Mouse (Mus musculus) hindbrain, embryonic 11.5 days (tissue): ENCODE measurements at regions not wholly inside any gene's neighbourhood (a gene's known extent, or its start where the extent isn't known, plus 50 kb on each side); places are given as distances from the start of the nearest gene placed in this dataset.

Experiments
- ATAC-seq: fragments of 200-750 bp; cut with Nextera tagmentation; 2 replicates; pipeline ENCODE4 v1.8.0; 2017; ENCODE audit warnings: mild to moderate bottlenecking, moderate TSS enrichment, moderate library complexity; ENCODE audit not compliant: low FRiP score
- DNase-seq: peaks from one replicate; pipeline ENCODE4 v3.0.0-alpha.2; 2015; ENCODE audit warnings: low spot score
- H3K27ac ChIP-seq: fragments of 300-500 bp; sonication (generic); 2 replicates; pipeline ENCODE4 v1.5.1; 2014; ENCODE audit warnings: mild to moderate bottlenecking, low read depth, low read length
- H3K27me3 ChIP-seq: fragments of 300-500 bp; sonication (generic); 2 replicates; pipeline ENCODE4 v1.6.1; 2014; ENCODE audit warnings: mild to moderate bottlenecking, low read length, moderate library complexity, mixed read lengths; ENCODE audit not compliant: control insufficient read depth, insufficient read depth
- H3K36me3 ChIP-seq: fragments of 300-500 bp; sonication (generic); 2 replicates; pipeline ENCODE4 v1.6.1; 2014; ENCODE audit warnings: mild to moderate bottlenecking, low read length, moderate library complexity, mixed read lengths; ENCODE audit not compliant: control insufficient read depth, insufficient read depth
- H3K4me1 ChIP-seq: fragments of 300-500 bp; sonication (generic); replicated peaks from 2 replicates; pipeline ENCODE4 v1.6.1; 2014; ENCODE audit warnings: low read length, mixed read lengths; ENCODE audit not compliant: control insufficient read depth, insufficient read depth
- H3K4me2 ChIP-seq: fragments of 300-500 bp; sonication (generic); replicated peaks from 2 replicates; pipeline ENCODE4 v1.6.1; 2014; ENCODE audit warnings: mild to moderate bottlenecking, low read depth, low read length
- H3K4me3 ChIP-seq: fragments of 300-500 bp; sonication (generic); 2 replicates; pipeline ENCODE4 v1.5.1; 2014; ENCODE audit warnings: low read depth, low read length
- H3K9ac ChIP-seq: fragments of 300-500 bp; sonication (generic); 2 replicates; pipeline ENCODE4 v1.6.1; 2014; ENCODE audit warnings: low read depth, low read length
- H3K9me3 ChIP-seq: fragments of 300-500 bp; sonication (generic); 2 replicates; pipeline ENCODE4 v1.6.1; 2016; ENCODE audit warnings: low read length; ENCODE audit not compliant: control insufficient read depth
- WGBS: fragments of 180-500 bp; shearing (Covaris S2); extraction: QIAGEN DNeasy Blood & Tissue Kit; methylation state at CpG from one replicate; pipeline ENCODE4 v1.1.7; 2014; 5-methylcytosine and 5-hydroxymethylcytosine counted together

- H3K9me3 ChIP-seq = no peaks in the 10 kb centered on the region
- no peak overlapping the region for H3K4me2 ChIP-seq
- 52% methylated on average over 1 of the region's 1 CpGs for WGBS
- no peaks in the 10 kb centered on the region for H3K4me1 ChIP-seq
- H3K36me3 ChIP-seq = no peaks in the 10 kb centered on the region
- H3K27ac ChIP-seq = no peak overlapping the region
- no peak overlapping the region for H3K4me3 ChIP-seq
- no peak overlapping the region for H3K9ac ChIP-seq
- no peak for DNase-seq
- no peaks in the 10 kb centered on the region for H3K27me3 ChIP-seq
- ATAC-seq = no peak
These were observed 146.1 kb upstream of the N6amt1 start for GRCm38 (mm10) chr16:87207875-87208274.

DNA sequence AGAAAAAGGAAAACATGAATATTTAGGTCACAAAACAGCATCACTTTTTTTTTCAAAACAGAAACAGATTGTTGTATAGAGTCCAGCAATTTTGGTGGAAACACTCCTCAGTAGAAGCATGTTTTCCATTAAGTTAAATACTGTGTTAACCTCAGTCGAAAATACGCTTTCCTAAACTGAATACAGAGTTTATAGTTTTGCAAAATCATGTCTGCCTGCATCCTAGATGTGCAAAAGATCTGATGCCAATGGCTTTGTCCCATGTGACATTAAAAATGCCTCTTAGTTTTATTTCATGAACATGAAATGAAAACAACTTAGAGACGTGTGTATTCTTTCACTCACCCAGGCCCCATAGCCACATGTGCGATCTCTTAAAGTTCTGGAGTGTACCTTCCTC, 163.5 kb upstream of the N6amt1 start:
- H3K9ac ChIP-seq = no peak overlapping the region
- H3K27me3 ChIP-seq = no peaks in the 10 kb centered on the region
- 92% methylated on average over 4 of the region's 4 CpGs for WGBS
- DNase-seq (no peak), ATAC-seq (no peak)
- no peaks in the 10 kb centered on the region for H3K9me3 ChIP-seq
- no peak overlapping the region for H3K4me3 ChIP-seq
- H3K4me2 ChIP-seq = no peak overlapping the region
- no peaks in the 10 kb centered on the region for H3K4me1 ChIP-seq
- no peak overlapping the region for H3K27ac ChIP-seq
- H3K36me3 ChIP-seq = no peaks in the 10 kb centered on the region

DNA sequence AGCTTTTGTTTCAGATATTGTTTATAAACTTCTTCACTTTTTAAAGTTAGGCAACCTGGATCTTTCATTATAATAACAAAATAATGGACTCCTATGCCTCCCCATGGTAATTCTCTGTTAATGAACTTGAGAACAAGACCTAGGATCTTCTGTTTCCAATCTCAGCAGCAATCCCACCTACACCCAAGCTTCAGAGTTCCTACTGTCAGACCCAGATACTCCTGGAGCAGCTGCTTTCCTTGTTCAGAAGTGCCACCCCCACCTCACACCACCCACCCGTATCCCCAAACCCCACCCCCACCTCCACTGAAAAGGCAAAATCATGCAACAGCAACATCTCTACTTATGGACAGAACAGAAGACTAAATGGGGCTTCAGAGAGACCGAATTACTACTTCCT, 165.2 kb upstream of the N6amt1 start:
- Histone ChIP-seq H3K9ac (no peak overlapping the region), H3K4me1 (no peaks in the 10 kb centered on the region), H3K9me3 (no peaks in the 10 kb centered on the region), H3K36me3 (no peaks in the 10 kb centered on the region), H3K27ac (no peak overlapping the region), H3K4me2 (no peak overlapping the region), H3K4me3 (no peak overlapping the region), H3K27me3 (no peaks in the 10 kb centered on the region)
- DNase-seq = no peak
- ATAC-seq = no peak
- WGBS = 86% methylated on average over 2 of the region's 2 CpGs

GRCm38 (mm10) chr16:87172395-87172794, 181.6 kb upstream of the N6amt1 start:
- no peak overlapping the region for H3K9ac ChIP-seq
- no peaks in the 10 kb centered on the region for H3K36me3 ChIP-seq
- no peak overlapping the region for H3K4me3 ChIP-seq
- no peak overlapping the region for H3K27ac ChIP-seq
- DNase-seq (no peak), ATAC-seq (no peak)
- H3K4me2 ChIP-seq = no peak overlapping the region
- no peaks in the 10 kb centered on the region for H3K27me3 ChIP-seq
- WGBS = 88% methylated on average over 4 of the region's 4 CpGs
- no peaks in the 10 kb centered on the region for H3K9me3 ChIP-seq
- H3K4me1 ChIP-seq = no peaks in the 10 kb centered on the region

DNA sequence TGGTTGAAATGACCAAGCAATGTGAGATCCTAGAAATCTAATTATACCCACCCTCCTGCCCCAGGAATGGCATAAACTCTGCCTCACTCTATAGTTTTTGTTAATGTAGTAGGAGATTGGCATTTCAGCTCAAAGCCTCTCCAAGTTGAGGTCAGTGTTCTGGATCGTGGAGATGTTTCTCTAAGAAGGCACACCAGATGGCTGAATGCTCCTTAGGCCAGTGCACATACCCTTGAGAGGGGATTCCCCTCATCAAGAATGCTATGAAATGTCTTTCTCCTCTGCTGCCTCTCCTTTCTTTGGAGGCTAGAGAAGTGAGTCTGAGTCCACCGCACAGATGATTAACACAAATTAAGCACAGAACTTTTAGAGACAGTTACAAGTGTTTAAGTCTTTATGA, 214.7 kb upstream of the N6amt1 start:
- Histone ChIP-seq H3K27ac (no peak overlapping the region), H3K4me3 (no peak overlapping the region), H3K27me3 (no peaks in the 10 kb centered on the region), H3K9me3 (no peaks in the 10 kb centered on the region), H3K9ac (no peak overlapping the region), H3K4me2 (no peak overlapping the region), H3K36me3 (no peaks in the 10 kb centered on the region), H3K4me1 (no peaks in the 10 kb centered on the region)
- WGBS = 89% methylated on average over 2 of the region's 2 CpGs
- ATAC-seq = no peak
- DNase-seq = no peak

DNA sequence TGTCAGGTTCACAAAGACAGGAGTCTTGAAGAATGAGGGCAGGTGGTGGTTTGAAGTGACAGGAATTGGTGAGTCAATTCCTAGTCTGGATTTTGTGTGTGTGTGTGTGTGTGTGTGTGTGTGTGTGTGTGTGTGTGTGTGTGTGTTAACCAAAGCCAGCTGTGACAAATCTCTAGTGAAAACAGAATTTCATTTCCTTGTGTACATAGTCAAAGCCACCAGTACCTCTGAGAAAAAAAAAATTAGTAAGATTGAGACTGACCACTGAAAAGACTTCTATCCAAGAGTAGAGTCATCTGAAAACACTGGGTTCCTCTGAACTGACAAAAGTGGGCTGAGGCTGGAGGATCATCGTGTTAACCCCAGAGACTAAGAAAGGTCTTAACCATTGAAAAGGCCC, 217.5 kb upstream of the N6amt1 start:
- ATAC-seq = no peak
- no peak overlapping the region for H3K4me2 ChIP-seq
- no peaks in the 10 kb centered on the region for H3K9me3 ChIP-seq
- no peaks in the 10 kb centered on the region for H3K4me1 ChIP-seq
- no peaks in the 10 kb centered on the region for H3K27me3 ChIP-seq
- no peak overlapping the region for H3K27ac ChIP-seq
- WGBS = 92% methylated on average over 1 of the region's 1 CpGs
- no peaks in the 10 kb centered on the region for H3K36me3 ChIP-seq
- no peak overlapping the region for H3K4me3 ChIP-seq
- H3K9ac ChIP-seq = no peak overlapping the region
- no peak for DNase-seq

GRCm38 (mm10) chr16:87134452-87134851, 219.5 kb upstream of the N6amt1 start:
- no peaks in the 10 kb centered on the region for H3K9me3 ChIP-seq
- H3K4me2 ChIP-seq = no peak overlapping the region
- ATAC-seq (no peak), DNase-seq (no peak)
- H3K27ac ChIP-seq = no peak overlapping the region
- no peaks in the 10 kb centered on the region for H3K36me3 ChIP-seq
- no peak overlapping the region for H3K4me3 ChIP-seq
- H3K27me3 ChIP-seq = no peaks in the 10 kb centered on the region
- no peaks in the 10 kb centered on the region for H3K4me1 ChIP-seq
- H3K9ac ChIP-seq = no peak overlapping the region

DNA sequence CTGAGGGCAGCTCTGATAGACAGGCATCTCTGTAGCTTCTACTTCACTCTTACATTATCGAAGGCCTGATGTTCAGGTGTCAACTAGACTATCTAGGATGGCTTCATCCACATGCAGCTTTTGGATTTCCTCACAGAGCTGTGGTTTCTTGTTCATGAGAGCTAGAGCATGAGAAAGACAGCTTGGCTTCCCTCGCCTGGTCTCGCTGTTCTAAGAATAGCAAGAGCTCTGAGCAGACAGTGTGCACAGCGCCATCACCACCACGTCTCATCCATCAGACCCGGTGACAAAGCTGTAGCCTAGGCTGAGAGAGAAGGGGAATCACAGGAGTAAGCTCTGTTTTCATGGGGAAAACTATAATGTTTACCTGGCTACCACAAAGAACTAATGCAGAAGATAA, 220.1 kb upstream of the N6amt1 start:
- WGBS = 86% methylated on average over 6 of the region's 6 CpGs
- DNase-seq (no peak), ATAC-seq (no peak)

DNA sequence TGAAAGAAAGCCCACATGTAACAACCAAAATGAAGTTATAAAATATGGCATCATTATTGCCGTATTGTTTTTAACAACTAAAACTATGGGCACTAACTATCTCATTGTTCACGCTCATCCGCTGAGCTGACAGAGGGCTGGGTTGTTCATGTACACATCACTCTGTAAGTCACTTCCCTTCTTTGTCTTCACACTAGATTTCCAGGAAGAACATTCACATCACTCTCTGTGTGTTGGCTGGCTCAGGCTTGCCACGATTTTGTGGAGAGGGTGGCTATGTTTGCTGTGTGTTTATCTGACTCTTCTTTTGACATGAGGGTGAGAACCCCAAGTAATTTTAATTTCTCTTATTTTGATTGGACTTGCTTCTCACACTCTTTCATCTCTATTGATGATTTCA, 221.9 kb upstream of the N6amt1 start:
- no peaks in the 10 kb centered on the region for H3K27me3 ChIP-seq
- ATAC-seq (no peak), DNase-seq (no peak)
- H3K4me3 ChIP-seq = no peak overlapping the region
- no peak overlapping the region for H3K9ac ChIP-seq
- H3K36me3 ChIP-seq = no peaks in the 10 kb centered on the region
- H3K27ac ChIP-seq = no peak overlapping the region
- WGBS = 85% methylated on average over 4 of the region's 4 CpGs
- H3K9me3 ChIP-seq = no peaks in the 10 kb centered on the region
- no peak overlapping the region for H3K4me2 ChIP-seq
- H3K4me1 ChIP-seq = no peaks in the 10 kb centered on the region

More for the DNA sequence above, 220.1 kb upstream of the N6amt1 start:
- Histone ChIP-seq H3K9ac (no peak overlapping the region), H3K4me3 (no peak overlapping the region), H3K27ac (no peak overlapping the region), H3K4me2 (no peak overlapping the region), H3K9me3 (no peaks in the 10 kb centered on the region), H3K27me3 (no peaks in the 10 kb centered on the region), H3K36me3 (no peaks in the 10 kb centered on the region), H3K4me1 (no peaks in the 10 kb centered on the region)
